Mouse (Mus musculus) heart, adult 18-20 months (tissue): ENCODE results near the gene Rassf3. TPM values are rescaled to one million over a fixed set of nuclear protein-coding genes. Genes with fewer than 3 reads are reported as not detected.
A peak's percentile ranks its signal among the peaks of the same experiment; 100 is the strongest.

Experiments used
- DNase-seq, 2 experiments: peaks; one replicate each; pipeline ENCODE4 v3.0.0; 2021 to 2022; ENCODE audit warnings: mixed read lengths in 1 of 2
- total RNA-seq, 2 experiments: library from RNA; stranded (reverse); gene quantifications; 2 replicates each; pipeline ENCODE4 v1.2.3; 2021

Gene Rassf3
- total RNA-seq, 2 experiments from 2014 or later: 131 to 138 TPM

DNA sequence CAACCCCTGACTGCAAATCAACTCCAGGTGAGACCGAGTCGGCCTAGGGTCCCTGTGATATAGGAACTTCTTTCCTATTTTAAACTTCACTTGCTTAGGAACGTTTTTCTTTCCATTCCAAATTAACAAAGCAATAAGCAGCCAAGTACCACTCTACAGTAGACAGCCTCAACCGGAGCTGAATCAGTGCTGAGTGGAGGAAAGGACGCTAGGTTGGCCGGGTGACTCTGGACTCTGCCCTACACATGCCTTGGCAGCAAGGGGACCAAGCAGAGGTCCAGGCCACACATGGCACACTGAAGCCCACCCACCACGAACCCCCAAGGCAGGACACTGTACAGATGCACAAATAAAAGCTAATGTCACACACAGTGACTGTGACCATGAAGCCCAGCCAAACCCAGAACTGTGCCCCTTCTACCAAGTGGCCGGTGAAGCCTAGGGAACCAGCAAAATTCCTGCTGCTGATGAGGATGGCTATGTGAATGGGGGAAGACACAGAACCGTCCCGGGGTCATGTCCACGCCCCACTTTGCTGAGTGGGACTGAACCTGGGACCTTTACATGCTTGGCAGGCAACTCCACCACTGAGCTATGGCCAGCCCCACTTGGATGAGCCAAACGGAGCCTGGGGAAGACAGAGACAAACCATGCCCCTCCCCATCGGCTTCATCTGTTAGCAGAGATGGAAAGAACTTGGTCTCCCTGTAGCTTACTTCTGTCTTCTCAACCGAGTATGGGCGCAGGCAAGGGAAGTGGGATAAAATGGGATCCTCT is 45.2 kb downstream of the Rassf3 start:
- peak in 1 of 2 experiments; percentile 42 for DNase-seq

DNA sequence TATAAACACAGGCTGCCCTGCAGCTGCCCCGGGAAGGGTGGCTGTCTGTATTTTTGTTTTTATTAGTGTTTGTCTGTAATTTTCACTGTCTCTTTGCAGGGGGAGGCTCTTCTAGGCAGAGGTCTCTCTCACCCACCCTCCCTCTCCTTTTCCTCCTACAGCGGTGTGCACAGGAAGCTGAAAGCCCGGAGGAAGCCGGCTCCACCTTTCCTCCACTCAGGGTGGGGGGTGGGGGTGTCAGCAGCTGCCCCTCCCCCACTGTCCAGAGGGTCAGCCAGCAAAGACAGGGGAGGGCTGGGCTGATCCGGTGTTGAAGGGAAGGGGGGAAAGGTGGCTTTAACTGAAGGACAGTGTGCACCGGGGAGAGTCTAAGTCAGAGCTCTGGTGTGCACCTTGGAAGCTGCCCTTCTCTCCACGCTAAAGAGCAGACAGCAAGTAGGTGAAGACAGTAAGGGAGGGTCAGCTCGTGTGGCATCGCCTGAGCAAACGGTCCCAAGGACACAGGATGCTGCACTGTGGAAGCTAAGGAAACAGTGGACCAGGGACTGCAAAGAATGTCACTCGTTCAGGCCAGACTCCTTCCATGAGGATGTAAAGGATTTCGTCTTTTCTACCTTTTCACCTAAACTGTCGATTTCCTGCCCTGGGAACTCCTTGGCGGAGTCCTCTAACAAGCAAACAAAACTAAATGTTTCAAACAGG is 46.0 kb downstream of the Rassf3 start:
- peak; percentile 55 to 80 for DNase-seq

DNA sequence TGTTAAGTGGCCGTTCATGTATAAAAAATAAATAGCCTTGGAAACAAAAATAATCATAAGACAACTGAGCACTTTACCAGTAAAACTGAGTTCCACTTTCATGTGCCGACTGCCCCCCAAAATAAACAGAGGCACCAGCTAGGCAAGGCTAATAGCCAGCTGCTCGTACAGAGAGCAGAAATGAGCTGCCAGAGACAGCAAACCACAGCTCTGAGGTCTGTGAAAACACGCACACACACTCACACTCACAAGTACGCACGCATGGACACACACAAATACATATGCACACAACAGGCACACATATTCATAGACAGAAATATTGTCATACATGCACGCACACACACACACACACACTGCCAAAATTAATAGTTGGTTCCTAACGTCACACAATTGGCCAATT is 46.6 kb downstream of the Rassf3 start:
- peak in 1 of 2 experiments; percentile 42 for DNase-seq

DNA sequence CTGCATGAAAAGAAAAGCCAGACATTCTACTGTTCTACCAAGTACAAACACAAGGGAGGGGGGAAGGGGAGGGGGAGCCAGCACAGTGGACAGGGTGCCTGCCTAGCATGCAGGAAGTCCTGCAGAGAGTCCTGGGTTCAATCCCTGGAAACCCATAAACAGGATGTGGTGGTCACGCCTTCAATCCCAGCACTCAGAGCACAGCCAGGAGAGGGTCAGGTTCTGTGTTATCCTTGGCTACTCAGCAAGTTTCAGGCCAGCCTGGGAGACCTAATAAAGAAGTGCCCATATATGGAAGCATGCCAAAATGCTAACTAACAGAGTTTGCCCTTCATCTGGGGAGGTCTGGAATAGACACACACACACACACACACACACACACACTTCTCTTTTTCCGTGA is 47.1 kb downstream of the Rassf3 start:
- DNase-seq: peak; percentile 63 to 80

DNA sequence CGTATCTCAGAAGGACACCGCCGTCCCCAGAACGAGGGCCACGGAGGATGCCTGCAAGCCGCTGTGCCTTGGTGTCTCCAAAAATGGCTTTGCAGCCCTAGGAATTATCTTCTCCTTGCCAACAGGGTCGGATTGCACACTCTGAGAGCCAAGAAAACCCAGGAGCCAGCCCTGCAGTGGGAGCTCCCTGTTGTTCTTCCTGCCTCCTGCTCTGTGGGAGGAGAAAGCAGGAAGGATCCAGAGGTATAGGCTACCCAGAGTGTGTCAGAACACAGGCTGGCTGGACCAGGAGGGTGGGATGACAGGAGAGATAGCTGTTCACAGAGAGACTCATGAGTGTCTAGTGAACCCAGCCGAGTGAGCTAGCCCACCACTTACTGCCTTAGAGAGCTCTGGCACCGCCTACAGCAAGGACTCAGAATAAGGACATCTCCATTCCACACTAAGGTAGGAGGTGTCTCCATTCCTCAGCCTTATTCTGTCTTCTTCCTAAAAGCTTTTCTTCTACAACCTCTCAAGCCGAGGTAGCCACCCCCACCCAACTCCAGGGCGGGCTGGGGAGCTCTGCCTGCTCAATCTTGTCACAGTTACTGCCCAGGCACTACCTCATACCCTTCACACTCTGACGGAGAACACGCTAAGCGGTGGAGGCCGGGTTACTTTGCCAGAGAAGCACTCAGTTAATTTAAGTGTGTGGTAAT is 48.0 kb downstream of the Rassf3 start:
- DNase-seq: peak; percentile 48 to 54

DNA sequence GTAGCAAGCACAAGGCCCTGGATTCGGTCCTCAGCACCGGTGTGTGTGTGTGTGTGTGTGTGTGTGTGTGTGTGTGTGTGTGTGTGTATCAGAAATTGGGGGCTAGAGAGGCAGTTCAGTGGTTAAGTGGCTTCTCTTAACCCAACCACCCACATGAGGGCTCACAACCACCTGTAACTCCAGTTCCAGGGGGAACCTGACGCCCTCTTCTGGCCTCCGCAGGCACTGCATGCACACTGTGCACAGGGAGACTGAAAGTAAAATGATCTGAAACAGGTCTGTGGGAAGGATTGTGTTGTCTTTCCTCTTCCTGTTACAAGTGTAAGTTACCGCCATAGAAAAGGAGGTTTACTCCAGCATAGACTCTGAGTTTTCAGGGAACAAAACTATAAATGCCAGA is 49.0 kb downstream of the Rassf3 start:
- peak in 1 of 2 experiments; percentile 54 for DNase-seq

DNA sequence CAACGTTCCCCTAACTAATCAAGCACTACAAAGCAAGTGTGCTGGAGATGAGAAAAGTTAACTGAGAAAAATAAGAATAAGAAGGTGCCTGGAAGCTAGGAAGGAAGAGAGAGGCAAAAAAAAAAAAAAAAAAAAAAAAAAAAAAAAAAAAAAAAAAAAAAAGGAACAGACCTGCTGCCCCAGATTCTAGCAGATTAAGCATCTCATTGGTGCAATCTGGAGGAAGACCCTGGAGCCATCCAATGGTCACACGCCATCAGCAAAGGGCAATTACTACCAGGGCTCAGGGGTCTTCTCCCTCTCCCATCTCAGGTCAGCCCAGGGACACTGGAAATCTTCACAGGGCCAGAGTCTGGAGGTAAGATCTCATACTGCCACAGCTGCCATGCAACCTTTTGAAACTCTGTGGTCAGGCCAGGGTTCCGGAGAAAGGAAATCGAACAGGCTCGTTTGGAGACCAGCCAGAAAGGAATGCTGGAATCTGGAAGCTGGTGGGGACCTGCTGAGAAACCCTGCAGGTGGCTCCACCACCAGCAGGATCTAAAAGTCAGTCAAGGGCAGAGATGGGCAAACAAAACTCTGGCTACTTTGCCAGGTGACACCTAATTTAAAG is 49.6 kb downstream of the Rassf3 start:
- DNase-seq: peak; percentile 60 to 65

DNA sequence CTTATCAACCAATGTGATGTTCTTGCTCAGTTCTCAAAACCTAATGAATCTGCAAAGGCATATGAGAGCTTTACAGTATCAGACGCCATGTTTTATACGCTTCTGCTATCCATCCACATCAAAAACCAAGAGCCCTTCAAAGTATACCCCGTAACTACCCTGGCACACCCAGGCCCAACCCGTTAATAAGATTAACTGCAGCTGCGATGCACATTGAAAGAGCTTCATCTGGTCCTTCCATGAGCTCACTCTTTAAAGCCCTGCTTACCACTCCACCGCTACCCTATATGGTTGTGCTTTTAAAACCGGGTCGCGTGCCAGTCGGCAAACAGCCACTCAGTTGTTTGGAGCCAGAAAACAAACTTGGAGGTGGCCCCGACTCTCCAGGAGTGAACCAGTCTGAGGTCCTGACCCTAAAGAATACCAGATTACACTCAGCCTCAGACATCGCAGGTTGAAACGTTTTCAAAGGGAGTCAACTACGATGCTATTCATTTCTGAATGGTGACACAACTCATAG is 50.6 kb downstream of the Rassf3 start:
- DNase-seq: peak; percentile 59 to 69

DNA sequence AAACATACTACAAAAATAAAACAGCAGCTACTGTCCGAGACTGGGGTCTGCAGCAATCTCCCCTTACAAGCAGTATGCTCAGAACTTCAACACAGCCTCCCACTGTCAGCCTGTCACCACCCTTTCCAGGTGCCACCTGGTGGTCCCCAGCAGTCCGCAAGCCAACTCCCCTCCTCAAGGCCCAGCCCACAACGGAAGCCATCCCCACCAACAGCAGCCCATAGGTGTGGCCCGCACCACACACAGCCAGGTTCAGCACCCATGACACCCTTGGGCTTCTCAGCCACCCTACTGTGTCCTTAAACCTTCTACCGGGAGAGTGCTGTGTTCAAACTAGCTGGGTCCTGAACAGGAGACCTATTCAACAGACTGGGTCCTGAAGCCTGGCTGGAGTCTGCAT is 51.1 kb downstream of the Rassf3 start:
- DNase-seq: no peak

DNA sequence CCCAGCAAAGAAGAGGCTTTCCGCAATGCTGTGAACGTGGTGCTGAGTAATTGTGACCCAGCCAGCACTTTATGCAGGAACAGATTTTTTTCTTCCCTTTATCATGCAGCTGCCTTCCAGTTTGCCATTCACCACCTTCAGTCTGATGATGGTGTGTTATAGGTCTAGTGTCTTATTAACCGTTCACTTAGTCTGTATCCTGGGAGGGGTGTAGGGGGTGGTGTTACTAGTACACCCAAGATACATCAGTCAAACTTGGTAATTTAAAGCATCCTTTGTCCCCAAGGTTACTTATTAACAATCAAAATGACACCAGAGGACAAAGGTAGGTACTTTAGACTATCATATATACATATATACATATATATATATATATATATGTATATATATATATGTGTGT is 51.7 kb downstream of the Rassf3 start:
- no peak for DNase-seq

DNA sequence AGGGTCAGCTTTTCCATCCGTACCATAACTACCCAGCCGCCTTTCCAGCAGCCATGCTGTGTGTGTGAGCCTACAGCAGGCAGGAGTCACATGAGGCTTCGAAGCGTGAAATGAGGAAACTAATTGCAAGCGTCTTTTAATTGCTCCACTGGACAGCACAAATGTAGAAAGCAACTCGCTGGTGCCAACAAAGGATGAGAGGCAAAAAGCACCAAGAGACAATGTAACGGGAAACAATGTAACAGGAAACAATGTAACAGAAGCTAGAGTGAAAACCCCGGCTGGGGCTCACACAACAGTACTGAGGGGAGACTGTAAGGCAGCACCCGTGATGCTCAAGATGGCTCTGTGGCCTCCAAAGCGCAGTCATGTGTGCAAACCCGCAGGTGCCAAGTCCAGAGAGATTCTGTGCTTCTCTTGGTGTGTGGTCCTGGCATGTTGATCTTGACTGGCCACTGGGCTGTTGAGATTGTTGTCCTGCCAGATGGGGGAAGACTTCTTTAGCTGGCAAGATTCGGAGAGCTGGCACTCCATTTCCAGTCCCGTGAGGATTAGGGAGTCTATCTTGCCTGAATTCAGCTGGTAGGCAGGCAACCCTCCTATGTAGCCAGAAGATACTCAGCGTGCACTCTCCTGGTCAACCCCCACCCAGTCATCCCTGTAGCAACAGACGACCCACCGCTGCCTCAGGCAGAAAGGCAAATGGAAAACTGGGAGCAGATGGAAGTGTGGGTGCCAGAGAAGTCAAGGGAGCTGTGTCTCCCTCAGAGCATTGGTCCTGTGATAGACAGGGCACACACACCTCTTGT is 52.4 kb downstream of the Rassf3 start:
- DNase-seq: peak in 1 of 2 experiments; percentile 51

DNA sequence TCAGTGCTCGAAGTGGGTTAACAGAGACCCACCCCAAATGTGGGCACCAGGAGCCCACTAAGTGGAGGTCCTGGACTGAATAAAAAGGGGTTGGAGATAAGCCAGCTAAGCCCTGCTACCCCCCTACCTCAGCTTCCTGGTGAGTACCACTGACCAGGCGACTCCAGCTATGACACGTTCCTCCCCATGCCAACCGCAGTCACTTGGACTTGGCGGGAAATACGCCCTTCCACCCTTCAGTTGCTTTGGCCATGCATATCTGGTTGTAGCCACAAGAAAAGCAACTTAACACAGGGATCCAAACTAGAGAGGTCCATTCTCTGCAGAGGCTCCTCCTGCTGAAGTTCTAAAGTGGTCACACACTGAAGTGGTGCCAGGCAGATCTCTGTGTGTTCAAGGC is 53.9 kb downstream of the Rassf3 start:
- DNase-seq: peak in 1 of 2 experiments; percentile 19

DNA sequence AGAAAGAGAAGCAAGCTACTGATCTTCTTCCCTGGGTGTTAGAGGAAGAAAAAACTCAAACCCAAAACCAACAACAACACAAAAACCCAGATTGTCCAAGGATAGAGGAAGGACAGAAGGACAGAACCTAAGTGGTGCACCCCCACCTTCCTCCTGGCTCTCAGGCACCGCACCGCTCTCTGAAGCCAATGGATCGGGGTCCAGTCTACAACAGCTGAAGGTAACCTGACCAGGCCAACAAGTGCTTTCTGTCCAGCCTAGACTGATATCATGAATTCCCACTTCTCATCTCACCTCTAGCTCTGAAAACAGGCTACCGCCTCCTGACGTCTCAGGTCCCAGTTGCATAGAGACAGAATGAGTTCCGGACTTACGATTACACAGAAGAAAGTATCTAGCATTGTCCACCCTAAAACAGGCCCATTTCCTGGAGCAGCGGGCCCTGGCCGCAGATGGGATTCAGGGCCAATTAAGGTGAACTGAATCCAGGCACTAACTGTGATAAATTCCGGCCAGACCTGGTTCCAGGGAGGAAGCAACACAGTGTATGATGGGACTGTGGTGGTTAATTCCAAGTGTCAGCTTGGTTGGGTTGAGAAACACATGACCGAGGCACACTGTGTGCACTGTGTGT is 54.4 kb downstream of the Rassf3 start:
- no peak for DNase-seq

DNA sequence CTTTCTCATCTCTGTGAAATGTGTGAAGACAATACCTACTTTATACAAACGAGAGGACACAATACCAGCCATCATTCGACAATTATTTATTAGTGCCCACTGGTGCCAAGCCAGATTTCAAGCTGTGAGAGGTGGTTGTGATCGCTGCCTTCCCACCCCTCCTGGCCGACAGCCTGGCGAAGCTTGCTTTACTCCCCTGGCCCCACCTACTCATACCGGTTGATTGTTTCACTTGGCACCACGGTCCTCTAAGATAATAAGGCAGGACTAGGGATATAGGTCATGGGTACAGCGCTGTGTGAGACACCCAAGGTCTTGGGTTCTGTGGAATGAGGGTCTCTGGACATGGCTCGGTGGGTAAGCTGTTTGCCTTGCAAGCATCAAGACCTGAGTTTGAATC is 55.1 kb downstream of the Rassf3 start:
- peak; percentile 36 to 50 for DNase-seq

DNA sequence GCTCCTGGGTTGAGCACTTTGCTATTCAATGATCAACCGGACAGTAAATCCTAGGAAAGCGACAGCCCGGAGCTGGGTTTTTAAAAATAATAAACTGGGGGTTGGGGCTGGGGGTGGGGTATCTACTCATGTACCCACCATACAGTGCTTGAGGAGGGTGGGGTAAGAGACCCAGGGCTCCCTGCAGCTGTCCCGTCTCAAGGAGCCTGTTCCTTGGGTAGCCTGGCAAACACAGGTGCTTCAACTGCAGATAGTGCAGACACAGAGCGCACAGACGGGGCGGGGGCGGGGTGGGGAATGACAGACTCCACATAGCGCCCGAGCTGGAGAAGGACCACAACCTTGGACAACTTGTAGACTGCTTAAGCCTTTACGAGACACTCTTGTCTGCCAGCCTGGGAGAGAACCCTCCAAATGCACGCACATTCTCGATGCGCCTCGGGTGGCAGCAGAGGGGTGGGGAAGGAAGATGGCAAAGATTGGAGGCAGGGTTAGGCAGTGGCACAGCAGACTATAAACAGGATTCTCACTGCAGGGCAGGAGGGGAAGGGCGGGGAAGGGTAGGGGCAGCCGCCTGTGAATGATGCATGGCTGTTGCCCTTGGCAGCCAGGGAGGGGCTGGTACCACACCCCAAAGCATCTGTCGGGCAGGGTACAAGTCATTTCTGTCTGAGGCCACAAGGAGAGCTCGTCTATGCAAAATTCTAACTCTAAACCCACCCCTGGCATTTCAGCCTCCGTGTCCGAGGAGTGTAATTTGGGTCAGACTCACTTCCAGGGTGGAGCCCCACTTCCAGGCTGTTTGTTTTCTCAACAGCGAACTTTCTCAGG is 56.3 kb downstream of the Rassf3 start:
- DNase-seq: peak; percentile 44 to 59

DNA sequence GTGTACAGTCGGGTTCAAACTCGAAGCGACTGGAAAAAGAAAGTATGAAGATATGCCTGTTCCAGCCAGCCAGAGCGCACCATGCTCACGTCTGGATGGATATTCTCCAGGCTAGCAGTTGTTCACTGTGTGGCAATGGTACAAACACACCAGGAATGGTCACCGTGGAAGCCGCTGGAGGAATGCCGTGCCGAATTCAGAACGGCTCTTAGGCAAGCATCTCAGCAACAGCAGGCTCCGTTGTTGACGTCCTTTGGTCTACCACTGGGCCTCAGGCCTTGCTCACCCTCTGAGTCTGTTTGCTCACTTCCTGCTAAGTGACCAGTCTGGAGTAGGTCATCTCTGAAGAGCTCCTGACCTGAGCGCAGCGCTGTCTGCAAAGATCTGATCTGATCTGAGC is 57.3 kb downstream of the Rassf3 start:
- DNase-seq: no peak

DNA sequence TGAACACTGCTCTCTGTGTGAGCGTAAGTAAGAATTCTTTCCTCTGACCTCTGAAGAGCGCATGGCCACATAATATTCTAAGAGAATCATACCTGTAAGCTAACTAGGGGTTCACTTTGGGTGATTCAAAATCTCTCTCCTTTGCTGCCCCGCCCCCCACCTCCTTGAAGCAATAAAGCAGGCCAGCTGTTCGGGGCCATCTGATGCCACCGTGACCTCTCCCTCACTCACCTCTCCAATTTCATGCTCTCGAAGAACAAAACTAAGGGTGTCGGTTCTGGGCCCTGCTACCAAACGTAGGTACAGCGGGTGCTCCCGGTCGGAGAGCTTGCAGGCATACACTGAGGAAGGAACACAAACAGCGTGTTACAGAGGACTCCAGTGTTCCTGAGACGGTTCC is 62.0 kb downstream of the Rassf3 start:
- no peak for DNase-seq

DNA sequence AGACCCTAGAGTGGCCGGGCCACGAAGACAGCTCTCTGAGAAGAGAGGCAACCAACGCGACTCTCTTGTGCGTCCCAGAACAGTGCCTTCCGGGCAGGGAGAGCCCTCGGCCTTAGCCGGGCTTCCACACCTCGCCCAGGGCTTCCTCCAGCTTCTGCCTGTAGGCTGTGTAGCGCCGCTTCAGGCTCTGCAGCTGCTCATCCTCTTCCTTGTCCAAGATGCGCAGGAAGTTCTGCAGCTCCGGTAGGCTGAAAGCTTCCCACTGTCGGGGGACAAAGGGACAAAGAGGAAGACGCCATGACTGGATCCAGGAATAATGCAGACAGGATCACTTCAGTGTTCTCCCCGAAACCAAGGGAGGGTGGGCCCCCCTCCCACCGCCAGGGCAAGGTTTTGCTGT is 63.3 kb downstream of the Rassf3 start:
- peak; percentile 18 to 58 for DNase-seq

DNA sequence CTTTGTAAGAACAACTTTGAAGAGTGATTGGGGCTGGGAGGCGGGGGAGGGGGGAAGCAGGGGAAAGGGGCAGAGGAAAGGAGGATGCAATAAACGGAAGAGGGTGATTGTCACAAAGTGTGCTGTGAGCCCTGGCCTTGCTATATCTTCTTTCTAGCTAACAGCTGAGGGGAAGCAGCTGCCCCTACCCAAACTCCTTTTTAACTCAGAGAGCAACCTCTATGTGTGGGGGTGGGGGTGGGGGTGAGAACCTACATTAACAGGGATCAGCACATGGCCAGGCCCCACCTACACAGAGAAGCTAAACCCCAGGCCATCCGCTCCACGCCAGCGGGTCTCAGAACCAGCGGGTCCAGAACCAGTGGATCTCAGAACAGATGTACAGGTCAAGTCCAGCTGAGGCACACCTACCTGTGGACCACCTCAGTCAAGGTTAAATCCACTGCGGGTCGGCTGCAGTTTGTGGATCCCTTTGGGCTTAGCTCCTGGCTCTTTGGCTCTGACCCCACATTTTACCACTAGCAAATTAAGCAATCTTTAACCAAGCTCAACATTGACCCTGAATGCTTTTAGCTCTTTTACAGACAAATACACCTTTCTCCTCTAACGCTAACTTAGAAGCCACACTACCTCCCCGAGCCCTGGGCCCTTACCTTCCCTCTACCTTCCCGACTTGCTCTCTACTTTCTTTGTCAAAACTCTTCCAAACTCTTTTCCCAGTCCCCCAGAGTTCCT is 64.3 kb downstream of the Rassf3 start:
- DNase-seq: no peak
